Mouse (Mus musculus) lung, postnatal 0 days (tissue): ENCODE data around the gene Trp53bp2. TPM values are rescaled to one million over a fixed set of nuclear protein-coding genes. Genes with fewer than 3 reads are reported as not detected.
A peak's percentile ranks its signal among the peaks of the same experiment; 100 is the strongest.

ENCODE experiments used
- ATAC-seq: fragments of 200-750 bp; cut with Nextera tagmentation; 2 replicates; pipeline ENCODE4 v1.8.0; 2017; ENCODE audit warnings: moderate library complexity
- DNase-seq: peaks from one replicate; pipeline ENCODE4 v3.0.0-alpha.2; 2016; ENCODE audit warnings: low spot score
- H3K27ac ChIP-seq: fragments of 300-500 bp; sonication (generic); 2 replicates; pipeline ENCODE4 v1.5.1; 2014; ENCODE audit warnings: antibody characterized with exemption, mild to moderate bottlenecking, low read length, mixed read lengths
- H3K27me3 ChIP-seq: fragments of 300-500 bp; sonication (generic); replicated peaks from 2 replicates; pipeline ENCODE4 v1.6.1; 2014; ENCODE audit warnings: low read length, mixed read lengths; ENCODE audit not compliant: insufficient read depth
- H3K36me3 ChIP-seq: fragments of 300-500 bp; sonication (generic); 2 replicates; pipeline ENCODE4 v1.6.1; 2014; ENCODE audit warnings: low read length, mixed read lengths; ENCODE audit not compliant: insufficient read depth
- H3K4me1 ChIP-seq: fragments of 300-500 bp; sonication (generic); 2 replicates; pipeline ENCODE4 v1.6.1; 2014; ENCODE audit warnings: antibody characterized with exemption, low read depth, low read length, mixed read lengths; ENCODE audit not compliant: insufficient read depth
- H3K4me2 ChIP-seq: fragments of 300-500 bp; sonication (generic); replicated peaks from 2 replicates; pipeline ENCODE4 v1.6.1; 2014; ENCODE audit warnings: low read depth, mild to moderate bottlenecking, low read length, moderate library complexity, mixed read lengths
- H3K4me3 ChIP-seq: fragments of 300-500 bp; sonication (generic); 2 replicates; pipeline ENCODE4 v1.5.1; 2014; ENCODE audit warnings: low read depth, low read length
- H3K9ac ChIP-seq: fragments of 300-500 bp; sonication (generic); replicated peaks from 2 replicates; pipeline ENCODE4 v1.6.1; 2014; ENCODE audit warnings: low read depth, mild to moderate bottlenecking
- H3K9me3 ChIP-seq: fragments of 300-500 bp; sonication (generic); 2 replicates; pipeline ENCODE4 v1.6.1; 2016; ENCODE audit warnings: low read length, mixed read lengths
- CTCF ChIP-seq: IDR thresholded peaks from 2 replicates; pipeline ENCODE4 v1.5.1; 2016; ENCODE audit warnings: antibody characterized with exemption, mild to moderate bottlenecking
- EP300 ChIP-seq: IDR thresholded peaks from 2 replicates; pipeline ENCODE4 v1.6.1; 2016; ENCODE audit warnings: antibody characterized with exemption, mild to moderate bottlenecking, control low read depth
- WGBS: fragments of 180-500 bp; shearing (Covaris S2); extraction: QIAGEN DNeasy Blood & Tissue Kit; methylation state at CpG from one replicate; pipeline ENCODE4 v1.1.7; 2014; 5-methylcytosine and 5-hydroxymethylcytosine counted together
- polyA plus RNA-seq: library from polyadenylated mRNA; unstranded; fragments of >200 nt; fragmentation: Nextera tagmentation; extraction: Ambion mirVana; gene quantifications from 2 replicates; pipeline ENCODE4 v1.2.1, GENCODE M21; 2015

The Trp53bp2 gene
- polyA plus RNA-seq, 1 experiment from 2014 or later, result 27.0 TPM

GRCm38 (mm10) chr1:182461813-182462212, 52.8 kb downstream of the Trp53bp2 start:
- ATAC-seq (no peak), DNase-seq (no peak)
- no peak overlapping the region for H3K9ac ChIP-seq
- H3K27ac ChIP-seq, result peak overlapping the region; percentile 80; the same call in 1 of the 2 replicates
- H3K36me3 ChIP-seq, result peaks cover 12% of the 10 kb centered on the region; the same call in 1 of the 2 replicates
- H3K4me1 ChIP-seq, result no peaks in the 10 kb centered on the region
- H3K27me3 ChIP-seq, result no peaks in the 10 kb centered on the region
- H3K4me2 ChIP-seq, result no peak overlapping the region
- 75% methylated on average over 10 of the region's 10 CpGs for WGBS
- no peak for TF ChIP-seq EP300
- H3K9me3 ChIP-seq, result no peaks in the 10 kb centered on the region
- H3K4me3 ChIP-seq, result no peak overlapping the region

- ATAC-seq, result no peak
- Histone ChIP-seq H3K27ac (no peak overlapping the region), H3K4me2 (no peak overlapping the region), H3K9me3 (no peaks in the 10 kb centered on the region), H3K9ac (no peak overlapping the region), H3K36me3 (peaks cover 14% of the 10 kb centered on the region), H3K4me3 (no peak overlapping the region), H3K27me3 (no peaks in the 10 kb centered on the region), H3K4me1 (no peaks in the 10 kb centered on the region)
- WGBS, result 36% methylated on average over 4 of the region's 4 CpGs
- DNase-seq, result no peak
- no peak for TF ChIP-seq EP300
- no peak for TF ChIP-seq CTCF
These were observed 56.3 kb downstream of the Trp53bp2 start for GRCm38 (mm10) chr1:182465309-182465708.

- 82% methylated on average over 4 of the region's 4 CpGs for WGBS
- DNase-seq (no peak), ATAC-seq (0 out of 2 replicates have a peak, but pooled peaks have one; percentile 8)
- Histone ChIP-seq H3K9ac (no peak overlapping the region), H3K4me1 (no peaks in the 10 kb centered on the region), H3K9me3 (no peaks in the 10 kb centered on the region), H3K27me3 (no peaks in the 10 kb centered on the region), H3K4me3 (no peak overlapping the region), H3K27ac (no peak overlapping the region), H3K36me3 (peaks cover 17% of the 10 kb centered on the region), H3K4me2 (no peak overlapping the region)
- TF ChIP-seq CTCF (peak; percentile 44), EP300 (no peak)
These were observed 57.0 kb downstream of the Trp53bp2 start for GRCm38 (mm10) chr1:182465978-182466377.

DNA sequence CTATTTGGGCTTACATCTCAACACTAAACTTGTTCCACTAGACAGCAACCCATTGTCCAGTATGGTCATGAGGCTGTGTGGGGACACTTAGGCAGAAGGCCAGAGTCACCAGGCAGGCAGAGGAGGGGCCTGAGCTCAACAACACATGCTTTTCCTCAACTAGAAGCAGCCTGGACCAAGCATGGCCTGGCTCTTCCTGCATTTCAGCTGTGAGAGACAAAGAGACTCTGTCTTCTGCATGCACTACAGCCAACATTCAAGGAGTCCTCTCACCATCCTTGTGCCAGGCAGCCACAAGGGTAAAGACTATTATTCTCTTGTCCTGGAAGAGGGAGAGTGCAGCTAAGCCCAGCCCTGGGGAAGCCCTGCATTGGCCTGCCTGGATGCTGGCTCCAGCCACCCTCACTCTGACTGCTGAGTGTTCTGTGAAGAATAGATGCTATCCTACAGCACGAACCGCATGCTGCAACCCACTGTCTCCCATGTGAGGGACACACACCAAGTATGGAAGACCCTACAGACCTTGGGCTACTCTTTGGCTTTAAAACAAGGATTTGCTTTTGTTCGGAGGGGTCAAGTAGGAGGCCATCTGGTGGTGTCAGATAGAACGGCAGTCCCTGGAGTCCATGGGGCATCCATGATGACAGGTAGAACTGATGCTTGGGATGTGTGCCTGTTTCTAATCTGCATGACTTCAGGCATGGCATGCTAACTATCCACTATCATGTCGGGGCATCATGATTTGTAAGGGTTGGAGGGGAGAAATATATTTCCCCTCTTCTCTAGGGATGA, 66.2 kb downstream of the Trp53bp2 start:
- Histone ChIP-seq H3K9me3 (no peaks in the 10 kb centered on the region), H3K27ac (no peak overlapping the region), H3K9ac (no peak overlapping the region), H3K27me3 (no peaks in the 10 kb centered on the region), H3K4me2 (no peak overlapping the region), H3K36me3 (peaks cover 65% of the 10 kb centered on the region), H3K4me1 (no peaks in the 10 kb centered on the region), H3K4me3 (no peak overlapping the region)
- TF ChIP-seq EP300, result no peak
- TF ChIP-seq CTCF, result peak; percentile 52
- no peak for DNase-seq
- 80% methylated on average over 5 of the region's 5 CpGs for WGBS
- ATAC-seq, result no peak

DNA sequence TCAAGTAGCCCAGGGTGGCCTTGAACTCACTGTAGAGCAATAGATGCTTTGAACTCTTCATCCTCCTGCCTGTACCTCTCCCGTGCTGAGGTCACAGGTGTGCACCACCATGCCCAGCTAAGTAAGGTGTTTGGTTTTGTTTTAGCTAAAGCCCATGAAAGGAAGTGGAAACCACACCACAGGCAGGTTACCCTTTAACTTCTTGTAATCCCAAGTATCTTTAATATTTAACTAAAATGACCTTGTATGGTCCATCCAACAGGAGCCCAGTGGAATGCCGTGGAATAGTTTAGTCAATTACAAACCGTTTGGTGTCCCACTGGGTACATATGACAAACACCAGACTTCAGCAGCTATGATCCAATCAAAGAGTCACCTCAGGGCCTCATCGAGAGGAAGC, 70.0 kb downstream of the Trp53bp2 start:
- Histone ChIP-seq H3K27me3 (no peaks in the 10 kb centered on the region), H3K9me3 (no peaks in the 10 kb centered on the region), H3K4me2 (no peak overlapping the region), H3K4me3 (no peak overlapping the region), H3K27ac (no peak overlapping the region), H3K36me3 (peaks cover 53% of the 10 kb centered on the region; the same call in 1 of the 2 replicates), H3K4me1 (no peaks in the 10 kb centered on the region), H3K9ac (no peak overlapping the region)
- ATAC-seq, result no peak
- DNase-seq, result no peak
- WGBS, result 53% methylated on average over 4 of the region's 4 CpGs
- TF ChIP-seq CTCF (no peak), EP300 (no peak)

DNA sequence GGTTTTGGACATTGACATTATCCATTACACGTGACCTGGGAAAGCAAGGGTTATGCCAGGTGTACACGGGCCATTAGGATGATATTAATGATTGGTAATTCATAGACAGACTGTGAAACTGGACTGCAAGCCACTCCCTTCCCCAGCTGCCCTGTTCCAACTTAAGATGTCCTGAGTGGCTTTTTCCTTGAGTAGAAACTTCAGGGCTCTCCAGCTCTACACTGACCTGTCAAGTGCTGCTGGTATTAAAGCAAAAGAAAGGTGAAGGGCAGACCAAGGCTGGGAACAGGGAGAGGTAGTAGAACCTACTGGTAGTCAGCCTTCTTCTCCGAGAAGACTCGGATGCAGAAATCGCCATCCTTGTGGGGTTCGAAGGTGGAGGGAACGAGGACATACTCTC, 72.2 kb downstream of the Trp53bp2 start:
- no peak overlapping the region for H3K9ac ChIP-seq
- H3K4me1 ChIP-seq, result no peaks in the 10 kb centered on the region
- peak overlapping the region; percentile 20; the same call in 1 of the 2 replicates for H3K27ac ChIP-seq
- H3K36me3 ChIP-seq, result peaks cover 35% of the 10 kb centered on the region; the same call in 1 of the 2 replicates
- peak; percentile 76 for DNase-seq
- TF ChIP-seq CTCF (no peak), EP300 (peak; percentile 19; the same call in 1 of the 2 replicates)
- WGBS, result 84% methylated on average over 7 of the region's 7 CpGs
- peak; percentile 74 for ATAC-seq
- H3K9me3 ChIP-seq, result no peaks in the 10 kb centered on the region
- H3K4me3 ChIP-seq, result no peak overlapping the region
- no peak overlapping the region for H3K4me2 ChIP-seq
- H3K27me3 ChIP-seq, result no peaks in the 10 kb centered on the region
